Mouse (Mus musculus) lung, postnatal 14 days (tissue): ENCODE measurements at regions not wholly inside any gene's neighbourhood (a gene's known extent, or its start where the extent isn't known, plus 50 kb on each side); places are given as distances from the start of the nearest gene placed in this dataset.

ENCODE experiments used
- DNase-seq: peaks from one replicate; pipeline ENCODE4 v3.0.0; 2021

DNA sequence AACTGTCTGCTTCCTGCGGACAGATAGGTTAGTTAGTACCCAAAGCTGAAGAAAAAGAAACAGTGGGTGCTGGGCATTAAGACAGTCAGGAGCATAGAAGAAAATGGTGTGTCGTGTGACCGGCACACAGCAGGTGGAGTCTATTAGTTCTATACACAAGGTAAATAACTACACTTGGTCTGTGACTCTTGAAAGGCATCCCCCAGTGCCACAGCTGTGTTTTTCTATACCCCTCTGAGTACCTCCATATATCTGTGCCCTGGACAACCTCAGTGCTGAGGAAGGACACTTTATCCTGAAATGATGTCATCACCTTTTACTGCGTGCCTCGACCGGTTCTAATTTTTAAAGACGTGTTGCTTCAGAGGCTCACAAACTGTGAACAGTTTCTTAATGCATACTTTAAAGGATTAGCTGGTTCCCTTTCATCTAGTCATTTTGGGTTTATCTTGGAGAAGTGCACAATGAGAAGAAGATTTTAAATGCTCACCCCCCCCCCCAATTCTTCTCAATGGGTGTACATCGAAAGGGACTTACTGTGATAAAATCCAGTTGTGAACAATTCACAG lies 666.1 kb downstream of the Pkhd1 start:
- no peak for DNase-seq

DNA sequence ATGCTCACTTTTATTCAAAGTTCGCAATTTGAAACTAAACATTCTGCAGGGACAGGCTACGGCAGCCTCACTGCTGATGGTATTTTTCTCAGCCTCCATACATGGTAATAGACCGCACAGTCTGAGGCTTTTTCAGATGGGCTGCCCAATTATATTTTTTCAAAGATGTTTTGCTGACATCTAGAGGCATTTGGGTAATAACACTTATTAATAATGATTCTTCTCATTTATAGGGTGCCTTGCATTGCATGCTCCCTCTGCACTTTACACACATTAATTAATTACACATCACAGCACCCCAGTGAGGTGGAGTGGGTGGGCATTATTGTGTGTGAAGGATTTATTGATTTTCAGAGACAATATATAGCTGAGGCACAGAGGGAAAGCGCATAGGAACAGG lies 644.5 kb downstream of the Pkhd1 start:
- DNase-seq: no peak

DNA sequence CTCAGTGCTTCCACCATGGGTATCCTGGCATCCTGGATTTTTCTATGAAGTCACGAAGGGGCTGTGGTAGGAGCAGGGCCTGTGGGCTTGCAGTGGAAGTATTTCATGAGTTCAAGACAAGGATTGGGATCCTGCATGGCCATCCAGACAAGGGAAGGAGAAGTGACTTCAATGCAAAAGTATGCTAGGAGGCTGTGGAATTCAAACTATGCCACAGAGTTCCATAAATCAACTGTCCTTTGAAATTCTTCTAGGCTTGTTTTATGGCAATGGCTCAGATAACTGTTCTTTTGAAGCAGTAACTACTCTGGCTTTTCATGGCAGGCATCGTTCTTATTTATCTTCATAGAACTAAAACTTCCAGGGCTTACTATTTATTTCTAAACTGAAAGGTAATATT lies 643.9 kb downstream of the Pkhd1 start:
- no peak for DNase-seq

DNA sequence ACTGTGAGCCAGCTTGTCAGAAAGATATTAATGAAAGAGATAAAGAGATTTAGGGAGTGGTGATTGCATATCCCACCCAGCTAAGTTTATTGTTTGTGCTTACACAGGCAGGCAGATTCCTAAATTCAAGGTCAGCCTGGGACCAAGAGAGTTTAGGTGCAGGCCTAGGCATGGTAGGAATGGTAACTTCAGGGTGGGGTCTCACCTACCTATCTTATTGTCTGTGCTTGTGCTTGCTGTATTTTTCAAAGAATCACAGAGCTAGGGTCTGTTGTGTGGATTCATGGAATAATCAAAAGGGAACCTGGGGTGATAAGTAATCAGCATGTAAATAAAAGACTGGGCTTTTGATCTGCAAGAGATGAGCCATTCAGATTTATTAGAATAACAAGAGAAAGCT lies 642.4 kb downstream of the Pkhd1 start:
- no peak for DNase-seq

DNA sequence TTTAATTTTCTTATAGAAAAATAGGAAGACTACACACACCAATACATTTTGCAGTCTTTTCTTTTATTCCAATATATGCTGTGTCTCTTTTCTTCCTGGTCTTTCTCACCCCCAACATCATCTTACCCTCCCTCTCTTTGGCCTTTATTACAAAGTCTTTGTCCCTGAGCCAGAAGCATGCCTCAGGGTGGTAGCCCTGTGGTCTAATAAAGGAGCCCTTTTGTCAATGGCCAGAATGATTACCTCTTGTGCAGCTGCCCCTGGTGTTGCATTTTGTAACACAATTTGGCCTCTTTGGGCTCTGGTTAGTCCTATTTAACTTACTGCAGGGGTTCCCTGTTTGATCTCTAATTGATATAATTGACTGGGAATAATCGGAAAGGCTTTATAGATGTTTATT lies 636.7 kb downstream of the Pkhd1 start:
- no peak for DNase-seq

DNA sequence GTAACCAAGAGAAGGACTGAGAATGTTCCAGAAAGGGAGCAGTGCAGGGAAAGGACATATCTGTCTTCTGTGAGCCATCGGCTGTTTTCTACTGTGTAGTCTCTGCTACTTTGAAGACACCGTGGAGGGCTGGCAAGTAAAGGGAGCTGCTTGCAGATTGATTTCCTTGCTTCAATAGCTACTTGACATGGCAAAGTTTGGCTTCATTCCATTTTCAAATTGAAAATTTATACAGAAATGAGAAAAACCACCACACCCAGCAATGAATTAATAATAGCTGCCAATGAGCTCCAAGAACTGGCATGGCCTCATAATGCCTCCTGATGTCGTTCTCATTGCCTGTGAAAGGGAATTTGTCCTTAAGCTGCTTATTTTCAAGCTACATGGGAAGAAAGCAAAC lies 635.1 kb downstream of the Pkhd1 start:
- no peak for DNase-seq

DNA sequence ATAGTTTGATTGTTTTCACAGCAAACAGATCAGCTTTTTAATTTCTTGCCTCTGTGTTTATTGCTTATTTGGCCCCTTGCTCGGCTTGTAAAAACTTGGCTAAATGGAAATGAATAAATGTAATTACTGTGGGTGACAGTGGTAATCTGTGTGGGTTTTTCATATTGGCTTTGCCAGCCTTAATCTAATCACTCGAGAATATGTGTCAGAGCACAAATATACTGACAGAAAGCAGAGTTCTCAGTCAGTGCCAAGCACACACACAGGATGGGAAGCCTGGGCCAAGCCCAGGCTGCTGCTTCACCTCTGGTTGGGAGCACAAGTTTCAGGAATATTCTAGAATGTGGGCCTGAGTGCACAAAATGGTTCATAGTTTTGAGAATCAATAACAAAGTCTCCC lies 634.4 kb downstream of the Pkhd1 start:
- DNase-seq: no peak

DNA sequence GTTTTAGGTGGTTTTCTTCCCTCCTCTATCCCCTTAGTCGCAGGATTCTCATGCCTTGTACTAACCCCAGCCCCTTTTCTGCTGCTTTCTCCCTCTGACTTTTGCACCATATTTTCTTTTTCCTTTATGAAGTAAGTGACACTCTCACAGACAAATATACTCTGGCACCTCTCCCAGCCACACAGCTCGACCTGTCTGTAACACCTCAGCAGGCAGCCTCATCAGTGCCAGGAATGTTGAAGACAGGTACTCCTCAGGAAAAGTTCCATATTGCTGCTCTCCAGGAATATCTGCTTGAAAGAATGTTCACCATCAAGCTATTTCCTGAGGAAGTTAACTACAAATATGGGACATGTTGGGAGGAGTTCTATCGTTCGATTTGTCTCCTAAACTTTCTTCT lies 627.9 kb downstream of the Pkhd1 start:
- no peak for DNase-seq
